Mouse (Mus musculus) yolk sac, embryonic 10.5 days (tissue): ENCODE measurements around the gene Ap1g1.
"Not testable (repeated sequence)": the region's sequence is repeated elsewhere in the genome, so short reads cannot be mapped to it uniquely, and the experiment has no call there.

Experiments used
- DNase-seq: peaks from one replicate; pipeline ENCODE4 v3.0.0-alpha.2; 2017; ENCODE audit warnings: low spot score

Gene Ap1g1

DNA sequence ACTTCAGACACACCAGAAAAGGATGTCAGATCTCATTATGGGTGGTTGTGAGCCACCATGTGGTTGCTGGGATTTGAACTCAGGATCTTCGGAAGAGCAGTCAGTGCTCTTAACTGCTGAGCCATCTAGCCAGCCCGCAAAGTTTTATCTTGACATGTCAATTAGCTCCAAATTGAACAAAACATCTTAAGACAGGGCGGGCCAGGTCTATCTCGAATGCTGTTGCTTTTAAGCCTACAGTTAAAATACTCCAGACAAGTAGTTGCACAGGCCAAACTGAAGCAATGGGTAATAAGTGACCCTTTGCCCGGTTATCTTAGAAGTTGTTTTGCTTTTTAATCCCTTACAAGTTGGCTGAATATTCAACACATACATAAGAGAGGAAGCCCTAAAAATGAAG, 88.3 kb downstream of the Ap1g1 start:
- DNase-seq: no peak

DNA sequence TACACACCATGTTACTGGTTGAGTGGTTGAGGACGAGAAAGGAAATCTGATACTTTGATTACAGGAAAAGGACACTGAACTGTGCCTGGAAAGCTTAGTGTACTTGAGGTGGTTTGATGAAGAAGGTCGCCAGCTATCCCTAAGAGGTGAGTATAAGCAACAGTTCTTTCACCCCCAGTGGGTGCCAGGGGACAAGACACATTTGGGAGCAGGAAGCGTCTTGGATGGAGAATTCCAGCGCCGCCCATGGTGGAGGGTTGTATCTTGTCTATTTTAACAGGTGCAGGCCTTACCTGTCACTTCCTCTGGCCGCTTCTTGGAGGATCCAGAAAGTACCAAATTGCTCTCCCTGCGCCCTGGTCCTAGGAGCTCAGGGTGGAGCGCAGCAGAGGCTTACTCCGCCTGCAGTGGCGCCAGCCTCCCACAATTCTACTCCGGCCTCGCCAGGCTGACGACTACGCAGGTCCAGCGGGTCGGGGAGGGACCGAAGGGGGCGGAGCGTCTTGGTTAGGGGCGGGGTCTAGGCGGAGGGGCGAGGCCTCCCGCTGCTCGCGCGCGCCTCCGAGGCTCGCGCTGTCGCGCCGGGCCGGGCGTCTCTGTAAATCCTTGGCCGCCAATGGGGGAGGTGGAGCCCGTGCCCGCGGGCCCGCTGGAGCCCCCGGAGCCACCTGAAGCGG, 89.8 kb downstream of the Ap1g1 start, which contains the start of gene Phlpp2:
Phlpp2 (plus strand) TSS at position 540 of the 677 bp plus-strand sequence.
- DNase-seq: peak; percentile 97

DNA sequence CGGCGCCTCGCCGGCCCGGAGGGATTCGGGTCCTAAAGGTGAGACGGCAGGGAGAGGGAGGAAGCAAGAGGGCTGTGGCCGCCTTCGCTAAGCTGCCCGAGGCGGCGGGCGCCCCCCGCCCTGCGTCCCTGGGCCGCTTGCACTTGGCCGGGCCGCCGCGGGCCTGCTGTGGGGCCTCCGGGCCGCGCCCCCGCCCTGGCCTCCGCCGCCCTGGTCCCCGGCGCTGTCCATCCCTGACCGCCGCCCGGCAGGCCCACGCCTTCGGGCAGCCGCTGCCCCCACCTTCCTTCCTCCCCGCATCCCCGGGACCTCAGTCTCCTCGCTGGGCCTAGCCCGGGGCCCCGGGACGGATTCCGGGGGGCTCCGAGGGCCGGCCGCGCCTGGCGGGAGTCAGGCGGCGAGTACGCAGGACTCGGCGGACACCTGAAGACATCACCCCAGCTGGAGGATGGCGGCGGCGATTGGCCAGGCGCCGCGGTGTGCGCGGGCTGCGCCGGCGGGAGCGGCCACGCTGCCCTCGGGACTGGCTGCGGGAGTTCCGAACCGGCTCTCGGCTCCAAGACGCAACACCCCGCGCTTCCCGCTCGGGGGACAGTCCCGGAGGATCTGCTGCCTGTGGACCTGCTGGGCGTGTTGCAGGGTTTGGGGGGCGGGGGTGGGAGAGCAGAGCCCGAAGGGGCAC, 90.5 kb downstream of the Ap1g1 start:
- peak; percentile 71 for DNase-seq

DNA sequence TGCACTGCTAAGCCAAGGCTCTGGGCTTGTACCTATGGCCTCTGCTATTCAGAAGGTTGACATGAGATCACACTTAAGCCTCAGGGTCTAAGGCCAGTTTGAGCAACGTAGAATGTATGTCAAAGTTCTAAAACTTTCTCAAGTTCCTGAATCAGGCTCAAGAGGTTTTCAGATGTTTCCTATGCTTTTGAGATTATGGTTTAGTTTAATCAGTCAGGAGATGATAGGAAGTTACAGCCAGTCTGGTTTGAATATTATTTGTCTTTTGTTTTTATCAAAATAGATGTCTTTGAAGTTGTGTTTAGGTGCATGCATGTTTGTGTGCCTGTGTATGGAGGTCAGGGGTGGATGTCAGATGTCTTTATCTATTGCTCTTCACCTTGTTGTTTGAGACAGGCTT, 92.7 kb downstream of the Ap1g1 start:
- no peak for DNase-seq

DNA sequence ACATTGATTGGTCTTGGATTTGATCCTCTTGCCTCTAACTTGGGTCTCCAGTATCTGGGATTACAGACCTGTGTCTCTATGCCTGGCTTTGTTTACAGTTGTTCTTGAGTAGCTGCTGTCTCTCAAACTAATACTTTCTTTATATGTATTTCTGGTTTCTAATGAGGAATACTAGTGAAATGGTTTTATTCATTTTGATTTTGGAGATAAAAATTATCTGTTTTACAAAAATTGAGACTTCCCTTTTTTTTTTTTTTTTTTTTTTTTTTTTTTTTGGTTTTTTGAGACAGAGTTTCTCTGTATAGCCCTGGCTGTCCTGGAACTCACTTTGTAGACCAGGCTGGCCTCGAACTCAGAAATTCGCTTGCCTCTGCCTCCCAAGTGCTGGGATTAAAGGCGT, 95.4 kb downstream of the Ap1g1 start:
- DNase-seq: not testable (repeated sequence)

DNA sequence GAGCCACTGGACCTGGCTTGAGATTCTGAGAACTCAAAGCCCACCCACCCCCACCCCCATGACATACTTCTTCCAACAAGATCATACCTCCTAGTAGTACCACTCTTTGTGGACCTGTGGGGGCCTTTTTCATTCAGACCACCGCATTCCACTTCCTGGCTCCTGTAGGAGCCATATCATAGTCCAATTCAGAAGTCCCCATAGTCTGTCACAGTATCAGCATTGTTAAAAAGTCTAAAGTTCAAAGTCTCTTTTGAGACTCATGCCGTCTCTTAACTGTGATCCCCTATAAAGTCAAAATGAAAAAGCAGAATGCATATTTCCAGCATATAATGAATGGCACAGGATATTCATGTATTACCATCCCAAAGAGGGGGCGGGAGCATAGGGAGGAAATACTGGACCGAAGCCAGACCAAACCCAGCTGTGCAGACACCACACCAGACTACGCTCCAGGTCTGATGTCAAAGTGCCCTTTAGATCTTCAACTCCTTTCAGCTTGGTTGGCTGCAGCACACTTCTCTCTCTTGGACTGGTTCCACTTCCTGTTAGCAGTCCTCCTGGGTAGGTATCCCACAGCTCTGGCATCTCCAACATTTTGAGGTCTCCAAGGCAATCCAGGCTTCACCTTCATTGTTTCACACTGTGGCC, 101.8 kb downstream of the Ap1g1 start:
- no peak for DNase-seq

DNA sequence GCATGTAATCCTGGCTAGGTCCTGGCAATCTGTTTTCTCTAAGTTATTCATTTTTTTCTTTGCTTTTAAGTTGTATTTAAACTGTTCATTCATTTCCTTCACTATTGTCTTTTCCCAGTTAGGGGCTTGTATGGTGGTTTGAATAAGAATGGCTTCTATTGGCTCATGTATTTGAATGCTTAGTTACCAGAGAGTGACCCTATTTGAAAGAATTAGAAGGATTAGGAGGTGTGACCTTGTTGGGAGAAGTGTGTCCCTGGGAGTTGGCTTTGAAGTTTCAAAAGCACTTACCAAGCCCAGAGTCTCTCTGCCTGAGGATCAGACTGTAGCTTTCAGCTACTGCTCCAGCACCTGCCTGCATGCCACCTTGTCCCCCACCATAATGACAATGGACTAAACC, 106.9 kb downstream of the Ap1g1 start:
- no peak for DNase-seq

DNA sequence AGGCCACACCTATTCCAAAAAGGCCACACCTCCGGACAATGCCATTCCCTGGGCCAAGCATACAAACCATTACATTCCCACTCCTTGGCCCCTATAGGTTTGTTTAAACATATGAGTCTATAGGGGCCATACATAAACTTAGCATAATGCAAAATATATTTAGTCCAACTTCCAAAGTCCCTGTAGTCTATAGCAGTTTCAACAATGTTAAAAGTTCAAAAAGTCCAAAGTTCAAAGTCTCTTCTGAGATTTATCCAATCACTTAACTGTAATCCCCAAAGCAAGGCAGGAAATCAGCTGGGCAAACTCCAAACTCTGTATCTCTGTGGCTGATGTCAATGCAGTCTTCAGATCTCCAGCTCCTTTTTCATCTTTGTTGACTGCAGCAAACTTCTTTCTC, 110.9 kb downstream of the Ap1g1 start:
- DNase-seq: no peak

DNA sequence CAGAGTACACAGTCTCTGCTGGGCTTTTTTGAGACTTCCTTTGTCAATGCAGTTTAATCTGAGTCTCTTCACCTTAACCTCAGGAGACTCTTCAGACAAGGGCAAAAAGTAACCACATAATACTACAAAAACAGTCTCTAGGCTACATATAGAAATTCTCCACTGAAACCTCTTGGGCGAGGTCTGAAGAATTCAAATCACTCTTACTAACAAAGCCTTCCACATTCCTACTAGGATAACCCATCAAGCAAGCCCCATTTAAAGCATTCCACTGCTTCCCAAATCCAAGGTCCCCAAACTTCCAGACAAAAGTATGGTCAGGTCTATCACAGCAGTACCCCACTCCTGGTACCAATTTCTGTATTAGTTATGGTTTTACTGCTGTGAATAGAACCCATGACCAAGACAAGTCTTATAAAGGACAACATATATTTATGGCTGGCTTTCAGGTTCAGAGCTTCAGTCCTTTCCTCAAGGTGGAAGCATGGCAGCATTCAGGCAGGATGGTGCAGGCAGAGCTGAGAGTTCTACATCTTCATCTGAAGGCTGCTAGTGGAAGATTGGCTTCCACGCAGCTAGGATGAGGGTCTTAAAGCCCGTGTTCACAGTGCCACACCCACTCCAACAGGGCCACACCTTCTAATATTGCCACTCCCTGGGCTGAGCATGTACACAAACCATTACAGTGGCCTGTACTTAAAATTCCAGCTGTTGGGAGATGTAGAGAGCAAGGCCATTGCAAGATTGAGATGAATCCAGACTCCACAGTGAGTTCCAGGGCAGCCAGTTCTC, 112.6 kb downstream of the Ap1g1 start:
- DNase-seq: no peak

DNA sequence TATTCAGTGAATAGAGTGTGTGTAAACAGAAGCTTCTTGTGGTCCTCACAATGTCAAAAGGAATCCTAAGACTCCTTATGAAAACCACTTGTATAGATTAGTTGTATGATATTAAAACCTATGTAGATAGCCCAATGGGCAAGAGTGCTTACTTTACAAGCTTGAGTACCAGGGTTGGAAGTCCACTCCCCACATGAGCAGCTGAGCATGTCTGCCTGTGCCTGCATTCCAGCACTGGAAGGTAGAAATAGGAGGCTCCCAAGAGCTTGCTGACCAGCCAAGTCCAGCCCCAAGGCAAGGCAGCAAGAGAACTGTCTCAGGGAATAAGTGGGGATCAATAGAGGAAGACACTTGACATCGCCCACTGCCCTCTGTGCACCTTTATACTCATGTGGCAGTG, 116.3 kb downstream of the Ap1g1 start:
- no peak for DNase-seq

DNA sequence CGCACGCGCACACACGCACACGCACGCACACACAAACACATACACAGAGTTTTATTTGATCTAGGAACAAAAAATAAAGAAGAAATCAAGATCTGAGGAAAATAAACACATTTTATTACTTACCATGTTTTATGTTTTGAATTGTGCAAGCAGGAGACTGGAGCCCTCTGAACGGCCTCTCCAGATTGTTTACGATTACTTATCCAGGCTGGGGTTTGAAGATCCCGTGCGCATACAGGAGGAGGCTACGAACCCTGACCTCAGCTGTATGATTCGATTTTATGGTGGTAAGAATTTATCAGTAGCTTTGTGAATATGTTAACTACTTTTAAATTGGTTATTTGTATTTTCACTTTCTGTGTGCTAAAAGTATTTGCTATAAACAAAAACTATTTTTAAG, 117.0 kb downstream of the Ap1g1 start:
- no peak for DNase-seq

DNA sequence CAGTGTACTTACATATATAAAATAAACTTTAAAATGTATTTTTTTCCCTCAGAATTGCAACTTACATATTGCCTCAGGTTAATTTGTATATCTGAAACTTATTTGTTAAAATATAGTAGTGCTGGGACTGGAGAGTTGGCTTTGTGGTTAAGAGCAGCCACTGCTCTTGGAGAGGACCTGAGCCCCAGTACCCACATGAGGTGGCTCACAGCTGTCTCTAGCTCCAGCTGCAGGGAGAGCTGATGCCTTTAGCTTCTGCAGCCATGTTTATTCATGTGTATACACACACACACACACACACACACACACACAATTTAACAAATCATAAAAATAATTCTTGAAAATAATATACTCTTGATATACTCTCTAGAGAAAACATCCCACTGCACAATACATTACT, 124.0 kb downstream of the Ap1g1 start:
- no peak for DNase-seq

DNA sequence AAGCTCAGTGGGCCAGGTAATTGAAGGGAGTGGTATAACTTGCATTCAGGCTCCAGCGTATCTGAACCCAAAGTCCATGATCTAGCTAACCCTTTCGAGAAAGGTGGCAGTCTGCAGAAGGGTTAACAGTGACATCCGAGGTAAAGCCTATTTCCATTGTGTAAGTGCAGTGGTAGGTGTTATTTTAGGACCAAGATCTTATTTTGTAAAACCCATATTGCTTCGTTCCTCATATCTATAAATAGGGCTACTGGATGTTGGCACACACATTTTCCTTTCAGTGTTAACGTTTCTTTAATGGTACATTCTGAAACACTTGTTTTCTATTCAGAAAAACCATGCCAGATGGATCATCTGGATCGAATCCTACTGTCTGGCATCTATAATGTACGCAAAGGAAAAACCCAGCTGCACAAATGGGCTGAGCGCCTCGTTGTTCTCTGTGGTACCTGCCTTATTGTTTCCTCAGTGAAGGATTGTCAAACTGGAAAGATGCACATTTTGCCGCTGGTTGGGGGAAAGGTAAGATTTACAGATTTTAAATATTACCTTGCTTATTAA, 125.6 kb downstream of the Ap1g1 start:
- DNase-seq: no peak

DNA sequence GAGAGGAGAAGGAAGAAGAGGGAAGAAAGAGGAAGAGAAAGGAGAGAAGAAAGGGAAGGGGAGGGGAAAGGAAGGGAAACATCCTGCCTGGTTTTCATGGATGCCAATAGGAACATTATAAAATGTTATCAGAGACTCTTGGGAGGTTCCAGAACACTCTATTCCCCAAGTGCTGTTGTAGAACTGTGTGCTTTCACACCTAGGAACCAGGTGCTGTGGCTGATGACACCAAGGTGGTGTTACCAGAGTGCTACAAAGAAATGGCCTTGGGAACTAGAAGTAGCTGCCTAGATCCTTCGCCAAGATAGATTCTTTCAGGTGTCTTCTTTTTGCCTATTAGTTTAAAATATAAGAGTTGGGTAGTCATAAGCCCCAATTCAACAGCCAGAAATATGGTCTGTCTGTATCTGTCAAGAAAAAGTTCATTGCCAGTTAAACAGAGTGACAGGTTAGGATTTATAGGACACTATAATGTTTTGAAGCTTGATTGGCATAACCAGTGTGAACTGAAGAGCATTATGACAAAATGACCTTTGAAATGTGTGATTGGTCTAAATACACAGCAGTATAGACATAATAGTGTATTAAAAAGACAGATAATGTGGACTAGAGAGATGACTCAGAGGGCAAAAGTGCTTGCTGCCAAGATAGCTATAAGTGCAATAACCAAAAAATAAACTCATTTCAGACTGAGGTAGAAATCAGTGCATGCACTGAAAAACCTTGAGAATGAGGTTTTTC, 126.7 kb downstream of the Ap1g1 start:
- no peak for DNase-seq

DNA sequence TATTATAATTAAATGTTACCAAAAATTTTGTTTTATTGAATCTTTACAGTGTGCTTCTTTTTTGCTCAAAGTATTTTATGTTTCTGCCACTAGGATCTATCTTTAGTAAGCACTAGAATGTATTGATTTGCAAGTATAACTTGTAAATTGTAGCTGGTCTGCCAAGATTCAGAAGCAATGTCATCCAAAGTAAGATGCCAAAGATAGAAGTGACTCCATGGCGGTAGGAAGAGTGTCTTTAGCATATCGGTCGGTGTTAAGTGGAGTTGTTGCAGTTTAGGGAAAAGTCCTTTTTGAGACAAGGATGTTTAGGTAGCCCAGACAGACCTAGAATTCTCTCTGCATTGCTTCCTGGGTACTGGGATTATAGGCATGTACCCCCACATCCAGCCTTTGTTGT, 128.6 kb downstream of the Ap1g1 start:
- no peak for DNase-seq

DNA sequence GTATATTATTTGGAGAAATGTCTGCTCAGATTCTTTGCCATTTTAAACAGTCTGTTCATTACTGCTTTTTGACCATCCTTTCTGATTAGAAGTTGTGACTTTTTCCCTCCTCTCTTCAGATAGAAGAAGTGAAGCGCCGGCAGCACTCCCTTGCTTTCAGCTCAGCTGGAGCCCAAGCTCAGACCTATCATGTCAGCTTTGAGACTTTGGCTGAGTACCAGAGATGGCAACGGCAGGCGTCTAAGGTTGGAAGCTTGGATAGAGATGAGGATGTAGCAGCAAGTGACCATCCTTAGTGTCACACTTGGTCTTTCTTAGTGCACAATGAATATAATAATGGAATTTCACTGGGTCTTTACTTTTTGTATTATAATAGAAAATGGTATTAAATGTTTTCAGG, 129.0 kb downstream of the Ap1g1 start:
- no peak for DNase-seq
